Comparison of ENCODE assay signal across 8 mouse cellular contexts in the genomic region with DNA sequence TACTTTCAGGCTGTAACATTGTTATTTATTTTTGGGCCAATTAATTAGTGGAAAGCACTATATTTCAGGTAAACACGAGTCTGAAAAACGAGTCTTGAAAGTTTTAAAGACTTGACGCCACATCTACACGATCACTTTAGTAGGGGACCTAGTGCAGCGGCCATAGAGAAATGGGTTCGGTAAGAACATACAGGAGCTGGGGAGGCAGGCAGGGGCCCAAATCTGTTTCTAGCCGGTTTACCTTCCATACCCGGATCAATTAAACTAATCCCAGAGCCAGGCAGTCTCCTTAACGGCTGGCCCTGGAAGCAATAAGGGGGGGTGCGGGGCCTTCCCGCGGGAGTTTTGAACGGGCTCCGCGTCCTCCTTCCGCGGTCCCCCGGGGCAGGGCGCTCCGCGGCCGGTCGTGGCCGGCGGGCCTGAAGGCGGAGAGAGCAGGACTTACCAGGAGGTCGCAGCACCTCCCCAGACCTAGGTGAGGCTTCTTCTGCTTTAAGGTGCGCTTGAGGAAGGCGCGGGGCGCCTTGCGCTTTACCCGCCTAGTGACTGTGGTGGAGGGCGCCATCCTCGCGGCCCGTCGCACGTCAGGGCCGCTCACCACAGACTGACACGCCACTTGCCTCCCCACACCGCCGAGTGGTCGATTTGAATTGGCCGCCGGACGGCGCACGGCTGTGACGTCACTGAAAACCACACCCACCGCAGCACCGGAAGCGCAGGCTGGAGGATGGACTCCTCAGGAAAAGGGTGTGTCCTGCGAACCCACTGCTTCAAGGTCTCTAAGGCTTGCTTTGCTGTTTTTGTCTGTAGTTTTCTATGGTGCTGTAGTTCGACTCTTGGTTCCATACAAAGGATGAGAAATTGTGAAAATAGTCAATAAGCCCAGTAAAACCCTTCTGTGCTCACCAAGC. TPM values are rescaled to one million over a fixed set of nuclear protein-coding genes. Genes with fewer than 3 reads are reported as not detected.
DNase-seq lines count a peak whose midpoint lies in the region; ATAC-seq and TF ChIP-seq lines count a peak whose summit lies in the region.

Gene Cenpw, minus strand, starts transcription at position 645 of the 911 bp plus-strand sequence.

- H3K9me3 ChIP-seq in heart, embryonic 11.5 days (replicated peaks; ENCODE audit: control insufficient read depth, low read length): no peaks in the 10 kb centered on the region
- H3K9me3 ChIP-seq in kidney, embryonic 16.5 days (ENCODE audit: low read length): no peaks in the 10 kb centered on the region

- no peaks in the 10 kb centered on the region for H3K36me3 ChIP-seq in heart, embryonic 11.5 days (ENCODE audit: control insufficient read depth, insufficient read depth, low read length)
- 0 out of 2 replicates have a peak, but pooled peaks cover 2% of the 10 kb centered on the region for H3K36me3 ChIP-seq in kidney, embryonic 16.5 days (ENCODE audit: insufficient read depth, low read length)
- no peaks in the 10 kb centered on the region for H3K36me3 ChIP-seq in liver, adult 2 months (ENCODE audit: control insufficient read depth, insufficient read depth, low read length)
- H3K36me3 ChIP-seq in myocyte (ENCODE audit: control insufficient read depth, insufficient read depth): no peaks in the 10 kb centered on the region
- no peaks in the 10 kb centered on the region for H3K36me3 ChIP-seq in splenic B cell, adult 2 months (ENCODE audit: control insufficient read depth, insufficient read depth, low read length, poor library complexity, severe bottlenecking)

- H3K9ac ChIP-seq in heart, embryonic 11.5 days (ENCODE audit: low read depth, low read length): peak within 1 kb of the TSS; percentile 94
- peak within 1 kb of the TSS; percentile 88 for H3K9ac ChIP-seq in kidney, embryonic 16.5 days (replicated peaks; ENCODE audit: low read length)
- peak within 1 kb of the TSS; percentile 28 for H3K9ac ChIP-seq in liver, adult 2 months (ENCODE audit: low read depth, low read length)

- H3K79me2 ChIP-seq in liver, adult 2 months (ENCODE audit: control insufficient read depth, insufficient read depth, low read length): no peaks in the 10 kb centered on the region
- H3K79me2 ChIP-seq in myocyte (ENCODE audit: control insufficient read depth, insufficient read depth): peaks cover 22% of the 10 kb centered on the region

- 1% methylated on average over 50 of the region's 55 CpGs for WGBS in heart, embryonic 11.5 days (ENCODE audit: insufficient replicate concordance)
- under 1% methylated on average over 53 of the region's 55 CpGs for WGBS in kidney, embryonic 16.5 days
- WGBS in liver, adult 2 months: 2% methylated on average over 55 of the region's 55 CpGs

- peak within 1 kb of the TSS; percentile 72 for H3K4me2 ChIP-seq in heart, embryonic 11.5 days
- H3K4me2 ChIP-seq in kidney, embryonic 16.5 days (replicated peaks; ENCODE audit: low read depth, low read length): peak within 1 kb of the TSS; percentile 72
- peak within 1 kb of the TSS; percentile 82 for H3K4me2 ChIP-seq in myocyte (ENCODE audit: low read depth)

- peak within 1 kb of the TSS; percentile 55 for H3ac ChIP-seq in myocyte (ENCODE audit: control insufficient read depth, insufficient read length)

- no peak for TF ChIP-seq CTCF in liver, adult 2 months (IDR thresholded peaks at IDR 0.05; ENCODE audit: low read depth, low read length)

- DNase-seq in B cell, adult 2 months: peak; percentile 96
- DNase-seq in brain, adult 2 months (ENCODE audit: low read depth, low spot score): peak; percentile 91
- DNase-seq in liver, adult 2 months (ENCODE audit: extremely low read depth, low read depth, low spot score): peak; percentile 64
- peak; percentile 94 for DNase-seq in splenic B cell, adult 2 months (ENCODE audit: low read depth, low spot score)

- ATAC-seq in erythroblast, adult 5-6 weeks (replicated peaks; ENCODE audit: low FRiP score, poor library complexity, severe bottlenecking): peak; percentile 100
- ATAC-seq in heart, embryonic 11.5 days (replicated peaks; ENCODE audit: insufficient number of reproducible peaks, low FRiP score, low TSS enrichment): peak; percentile 100
- ATAC-seq in kidney, embryonic 16.5 days (ENCODE audit: low FRiP score, low TSS enrichment): peak; percentile 100

- no peaks in the 10 kb centered on the region for H3K27me3 ChIP-seq in heart, embryonic 11.5 days (ENCODE audit: control insufficient read depth, insufficient read depth, low read length)
- H3K27me3 ChIP-seq in kidney, embryonic 16.5 days (ENCODE audit: insufficient read depth, low read length): no peaks in the 10 kb centered on the region
- no peaks in the 10 kb centered on the region for H3K27me3 ChIP-seq in liver, adult 2 months (ENCODE audit: control insufficient read depth, insufficient read depth, low read length)
- no peaks in the 10 kb centered on the region for H3K27me3 ChIP-seq in myocyte (ENCODE audit: control insufficient read depth, insufficient read depth, insufficient read length)
- H3K27me3 ChIP-seq in splenic B cell, adult 2 months (ENCODE audit: control insufficient read depth, insufficient read depth, low read length, poor library complexity, severe bottlenecking): no peaks in the 10 kb centered on the region

- H3K4me3 ChIP-seq in heart, embryonic 11.5 days (ENCODE audit: low read depth, low read length): peak within 1 kb of the TSS; percentile 88
- peak within 1 kb of the TSS; percentile 91 for H3K4me3 ChIP-seq in kidney, embryonic 16.5 days (ENCODE audit: low read length)
- H3K4me3 ChIP-seq in liver, adult 2 months (ENCODE audit: insufficient read depth, low read depth, low read length): peak within 1 kb of the TSS; percentile 65
- peak within 1 kb of the TSS; percentile 64 for H3K4me3 ChIP-seq in myocyte

- TF ChIP-seq POLR2A in liver, adult 2 months (IDR thresholded peaks at IDR 0.05; ENCODE audit: extremely low read depth, insufficient read depth, low read length): no peak
- TF ChIP-seq POLR2A in myocyte (IDR thresholded peaks at IDR 0.05; ENCODE audit: insufficient read length, low read depth): peak; percentile 89

- H3K4me1 ChIP-seq in heart, embryonic 11.5 days (ENCODE audit: control insufficient read depth, insufficient read depth, low read length): 0 out of 2 replicates have a peak, but pooled peaks cover 2% of the 10 kb centered on the region
- peaks cover 12% of the 10 kb centered on the region; the same call in 1 of the 2 replicates for H3K4me1 ChIP-seq in kidney, embryonic 16.5 days (ENCODE audit: insufficient read depth, low read length)
- H3K4me1 ChIP-seq in liver, adult 2 months (ENCODE audit: control insufficient read depth, insufficient read depth, low read length): no peaks in the 10 kb centered on the region

- no peak within 1 kb of the TSS for H3K27ac ChIP-seq in heart, embryonic 11.5 days (ENCODE audit: low read depth, low read length)
- H3K27ac ChIP-seq in kidney, embryonic 16.5 days (ENCODE audit: low read length): 0 out of 2 replicates have a peak within 1 kb of the TSS, but pooled peaks have one; percentile 25
- H3K27ac ChIP-seq in liver, adult 2 months (replicated peaks; ENCODE audit: insufficient read depth, low read depth, low read length): no peak within 1 kb of the TSS

TF ChIP-seq in myocyte, 11 proteins besides CTCF, POLR2A, EP300 and RAD21:
- TF ChIP-seq SRF (IDR thresholded peaks at IDR 0.05; ENCODE audit: control insufficient read depth, insufficient read length, low read depth) (peak; percentile 81), MYOG (IDR thresholded peaks at IDR 0.05; ENCODE audit: control insufficient read depth in 1 of 3, insufficient read depth in 1 of 3, insufficient read length in 2 of 3, low read depth in 2 of 3) (peak in 1 of 3 experiments; percentile 38), TCF3 (IDR thresholded peaks at IDR 0.05; ENCODE audit: insufficient read length, low read depth) (no peak), CEBPB (IDR thresholded peaks at IDR 0.05; ENCODE audit: insufficient read depth, poor library complexity, severe bottlenecking) (no peak), E2F4 (IDR thresholded peaks at IDR 0.05; ENCODE audit: insufficient read depth) (peak; percentile 99), POLR2AphosphoS2 (IDR thresholded peaks at IDR 0.05; ENCODE audit: insufficient read length, low read depth) (peak; percentile 92), MYOD1 (IDR thresholded peaks at IDR 0.05; ENCODE audit: control insufficient read depth in 1 of 3, insufficient read length in 2 of 3, low read depth in 2 of 3) (peak in 1 of 3 experiments; percentile 42), MAX (IDR thresholded peaks at IDR 0.05; ENCODE audit: low read depth) (peak; percentile 25), USF1 (IDR thresholded peaks at IDR 0.05; ENCODE audit: low read depth) (no peak), REST (IDR thresholded peaks at IDR 0.05; ENCODE audit: insufficient read depth, insufficient read length) (peak; percentile 13), TCF12 (IDR thresholded peaks at IDR 0.05; ENCODE audit: insufficient read depth, poor library complexity, severe bottlenecking) (no peak)

RNA-seq across cellular contexts. Expression of gene Cenpw, which starts in this region (rescaled TPM):
- total RNA-seq in erythroblast, adult 5-6 weeks (2015; ENCODE audit: low replicate concordance): 7.5 and 10.4 TPM in 2 replicates
- 4.9 and 5.7 TPM in 2 replicates for total RNA-seq in erythroblast, adult 5-6 weeks (2017; ENCODE audit: low replicate concordance)
- polyA plus RNA-seq in heart, embryonic 11.5 days (2014; fragmentation: Nextera tagmentation; extraction: Ambion mirVana): 47.9 and 52.0 TPM in 2 replicates
- 49.4 and 56.1 TPM in 2 replicates for polyA plus RNA-seq in kidney, embryonic 16.5 days (2015; fragmentation: Nextera tagmentation; extraction: Ambion mirVana)
- total RNA-seq in liver, adult 2 months (2014; rRNA removed): 1.7 and 1.9 TPM in 2 replicates
- 1.0 and 1.1 TPM in 2 replicates for polyA plus RNA-seq in liver, adult 2 months (2012; rRNA removed)
- 10.9 TPM for polyA plus RNA-seq in myocyte (2012; fragmentation: generic; extraction: Trizol)

Comparison
In these comparisons a context has a peak if more than half of its experiments do, and no peak if none do; other contexts are left out.
1. H3K9ac ChIP-seq: peak in every context shown above with its lines; median percentile 94 in heart, embryonic 11.5 days; 88 in kidney, embryonic 16.5 days; 28 in liver, adult 2 months.